Mouse (Mus musculus) limb, embryonic 14.5 days (tissue): ENCODE measurements around the gene Dis3l. TPM values are rescaled to one million over a fixed set of nuclear protein-coding genes. Genes with fewer than 3 reads are reported as not detected.

Experiments
- ATAC-seq: fragments of 200-750 bp; cut with Nextera tagmentation; 2 replicates; pipeline ENCODE4 v1.8.0; 2017; ENCODE audit warnings: low read depth, moderate number of reproducible peaks, moderate TSS enrichment; ENCODE audit not compliant: low FRiP score
- DNase-seq: peaks from one replicate; pipeline ENCODE4 v3.0.0-alpha.2; 2015; ENCODE audit warnings: low spot score
- H3K27ac ChIP-seq: fragments of 300-500 bp; sonication (generic); replicated peaks from 2 replicates; pipeline ENCODE4 v1.5.1; 2014; ENCODE audit warnings: low read depth, mild to moderate bottlenecking, low read length, moderate library complexity, mixed read lengths
- H3K27me3 ChIP-seq: fragments of 300-500 bp; sonication (generic); 2 replicates; pipeline ENCODE4 v1.6.1; 2014; ENCODE audit warnings: low read length, mixed read lengths; ENCODE audit not compliant: control insufficient read depth, insufficient read depth
- H3K36me3 ChIP-seq: fragments of 300-500 bp; sonication (generic); 2 replicates; pipeline ENCODE4 v1.6.1; 2014; ENCODE audit warnings: mild to moderate bottlenecking, low read length, moderate library complexity, mixed read lengths; ENCODE audit not compliant: control insufficient read depth, insufficient read depth
- H3K4me1 ChIP-seq: fragments of 300-500 bp; sonication (generic); 2 replicates; pipeline ENCODE4 v1.6.1; 2014; ENCODE audit warnings: antibody characterized with exemption, low read length, mixed read lengths; ENCODE audit not compliant: control insufficient read depth, insufficient read depth
- H3K4me2 ChIP-seq: fragments of 300-500 bp; sonication (generic); replicated peaks from 2 replicates; pipeline ENCODE4 v1.6.1; 2014; ENCODE audit warnings: low read depth, mild to moderate bottlenecking, low read length, moderate library complexity; ENCODE audit not compliant: severe bottlenecking
- H3K4me3 ChIP-seq: fragments of 300-500 bp; sonication (generic); replicated peaks from 2 replicates; pipeline ENCODE4 v1.5.1; 2014; ENCODE audit warnings: low read length
- H3K9ac ChIP-seq: fragments of 300-500 bp; sonication (generic); 2 replicates; pipeline ENCODE4 v1.6.1; 2014; ENCODE audit warnings: mild to moderate bottlenecking, low read depth, low read length, moderate library complexity; ENCODE audit not compliant: severe bottlenecking
- H3K9me3 ChIP-seq: fragments of 300-500 bp; sonication (generic); 2 replicates; pipeline ENCODE4 v1.6.1; 2016; ENCODE audit warnings: low read length; ENCODE audit not compliant: control insufficient read depth
- POLR2A ChIP-seq: fragments of 200-500 bp; IDR thresholded peaks from 2 replicates; pipeline ENCODE4 v1.8.0; 2012; ENCODE audit warnings: inconsistent platforms, mild to moderate bottlenecking, moderate library complexity, borderline replicate concordance; ENCODE audit not compliant: insufficient read depth, insufficient read length; ENCODE audit errors: extremely low read depth
- WGBS: fragments of 180-500 bp; shearing (Covaris S2); extraction: QIAGEN DNeasy Blood & Tissue Kit; methylation state at CpG from one replicate; pipeline ENCODE4 v1.1.7; 2014; 5-methylcytosine and 5-hydroxymethylcytosine counted together
- polyA plus RNA-seq, 2 experiments: library from polyadenylated mRNA; depleted of rRNA in 1 of 2; stranded (reverse) in 1 of 2; unstranded in 1 of 2; fragments of >200 nt; fragmentation: Nextera tagmentation in 1 of 2; extraction: Ambion mirVana in 1 of 2; gene quantifications; 2 replicates each; pipeline versions ENCODE4 v1.2.1 to v1.2.3; 2012 to 2014

Dis3l gene
- polyA plus RNA-seq, 2 experiments: 19.1 to 19.9 TPM

DNA sequence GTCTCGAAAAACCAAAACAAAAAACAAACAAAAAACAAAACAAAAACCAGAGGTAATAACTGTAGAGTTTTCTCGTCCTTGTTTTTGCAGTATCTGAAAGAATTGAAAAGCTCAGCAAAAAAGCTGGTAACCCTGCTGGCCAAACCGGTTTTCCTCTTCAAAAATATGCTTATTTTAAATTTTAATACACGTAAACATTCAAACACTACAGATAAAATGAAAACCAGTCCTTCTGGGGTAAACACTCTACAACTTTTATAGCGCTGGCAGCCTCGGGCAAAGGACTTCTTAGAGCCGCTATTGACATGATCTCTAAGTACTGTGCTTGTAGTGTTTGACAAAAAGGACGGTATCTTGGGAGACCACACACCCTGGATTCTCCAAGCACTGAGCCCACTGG lies 583 bp upstream of the Dis3l start:
- H3K9ac ChIP-seq: peak overlapping the region; percentile 99; the same call in 1 of the 2 replicates
- ATAC-seq (no peak), DNase-seq (no peak)
- peak overlapping the region; percentile 75 for H3K4me2 ChIP-seq
- H3K27ac ChIP-seq: peak overlapping the region; percentile 98; the same call in 1 of the 2 replicates
- TF ChIP-seq POLR2A: no peak
- WGBS: 42% methylated on average over 8 of the region's 8 CpGs
- peaks cover 2% of the 10 kb centered on the region; the same call in 1 of the 2 replicates for H3K36me3 ChIP-seq
- peak overlapping the region; percentile 50 for H3K4me3 ChIP-seq
- H3K9me3 ChIP-seq: no peaks in the 10 kb centered on the region
- no peaks in the 10 kb centered on the region for H3K27me3 ChIP-seq
- H3K4me1 ChIP-seq: peaks cover 16% of the 10 kb centered on the region; the same call in 1 of the 2 replicates

GRCm38 (mm10) chr9:64340351-64341253 lies 486 bp downstream of the Dis3l start:
- peaks cover 5% of the 10 kb centered on the region; the same call in 1 of the 2 replicates for H3K36me3 ChIP-seq
- DNase-seq (peak; percentile 70), ATAC-seq (peak; percentile 79)
- peak; percentile 41; the same call in 1 of the 2 replicates for TF ChIP-seq POLR2A
- no peaks in the 10 kb centered on the region for H3K27me3 ChIP-seq
- H3K9ac ChIP-seq: peak overlapping the region; percentile 99
- H3K4me1 ChIP-seq: peaks cover 16% of the 10 kb centered on the region; the same call in 1 of the 2 replicates
- peak overlapping the region; percentile 98 for H3K27ac ChIP-seq
- WGBS: 1% methylated on average over 69 of the region's 85 CpGs
- peak overlapping the region; percentile 50 for H3K4me3 ChIP-seq
- H3K9me3 ChIP-seq: no peaks in the 10 kb centered on the region
- H3K4me2 ChIP-seq: peak overlapping the region; percentile 75

GRCm38 (mm10) chr9:64339361-64339760 lies 1.7 kb downstream of the Dis3l start:
- Histone ChIP-seq H3K36me3 (peaks cover 9% of the 10 kb centered on the region; the same call in 1 of the 2 replicates), H3K27ac (0 out of 2 replicates have a peak overlapping the region, but pooled peaks have one; percentile 3), H3K4me3 (peak overlapping the region; percentile 50; the same call in 1 of the 2 replicates), H3K4me2 (peak overlapping the region; percentile 75), H3K4me1 (peaks cover 16% of the 10 kb centered on the region; the same call in 1 of the 2 replicates), H3K9ac (peak overlapping the region; percentile 99; the same call in 1 of the 2 replicates), H3K9me3 (no peaks in the 10 kb centered on the region), H3K27me3 (no peaks in the 10 kb centered on the region)
- WGBS: 11% methylated on average over 8 of the region's 8 CpGs
- no peak for TF ChIP-seq POLR2A
- DNase-seq (no peak), ATAC-seq (no peak)

- H3K4me2 ChIP-seq: no peak overlapping the region
- no peak overlapping the region for H3K27ac ChIP-seq
- no peak overlapping the region for H3K9ac ChIP-seq
- no peak for TF ChIP-seq POLR2A
- H3K4me3 ChIP-seq: no peak overlapping the region
- no peaks in the 10 kb centered on the region for H3K9me3 ChIP-seq
- peaks cover 13% of the 10 kb centered on the region; the same call in 1 of the 2 replicates for H3K36me3 ChIP-seq
- ATAC-seq (no peak), DNase-seq (no peak)
- H3K4me1 ChIP-seq: peaks cover 7% of the 10 kb centered on the region; the same call in 1 of the 2 replicates
- 89% methylated on average over 6 of the region's 6 CpGs for WGBS
- H3K27me3 ChIP-seq: no peaks in the 10 kb centered on the region
Observed at GRCm38 (mm10) chr9:64335825-64336224, 5.3 kb downstream of the Dis3l start.

GRCm38 (mm10) chr9:64323976-64324375 lies 17.1 kb downstream of the Dis3l start:
- Histone ChIP-seq H3K4me3 (no peak overlapping the region), H3K27me3 (no peaks in the 10 kb centered on the region), H3K27ac (no peak overlapping the region), H3K4me1 (no peaks in the 10 kb centered on the region), H3K9me3 (no peaks in the 10 kb centered on the region), H3K9ac (no peak overlapping the region), H3K4me2 (no peak overlapping the region), H3K36me3 (peaks cover 77% of the 10 kb centered on the region)
- ATAC-seq (no peak), DNase-seq (no peak)
- TF ChIP-seq POLR2A: no peak
- WGBS: 96% methylated on average over 7 of the region's 7 CpGs
